Mouse (Mus musculus) limb, embryonic 12.5 days (tissue): Measurements from ENCODE around the gene Avl9. TPM values are rescaled to one million over a fixed set of nuclear protein-coding genes. Genes with fewer than 3 reads are reported as not detected.
A peak's percentile ranks its signal among the peaks of the same experiment; 100 is the strongest.

Experiments used
- ATAC-seq: fragments of 200-750 bp; cut with Nextera tagmentation; 2 replicates; pipeline ENCODE4 v1.8.0; 2017; ENCODE audit warnings: low read depth, moderate TSS enrichment; ENCODE audit not compliant: insufficient number of reproducible peaks, insufficient read depth, low FRiP score, low TSS enrichment
- H3K27ac ChIP-seq: fragments of 300-500 bp; sonication (generic); 2 replicates; pipeline ENCODE4 v1.5.1; 2016; ENCODE audit warnings: mild to moderate bottlenecking, moderate library complexity
- H3K27me3 ChIP-seq: fragments of 300-500 bp; sonication (generic); 2 replicates; pipeline ENCODE4 v1.6.1; 2016; ENCODE audit warnings: mild to moderate bottlenecking, moderate library complexity
- H3K36me3 ChIP-seq: fragments of 300-500 bp; sonication (generic); 2 replicates; pipeline ENCODE4 v1.6.1; 2016; ENCODE audit warnings: mild to moderate bottlenecking, moderate library complexity
- H3K4me1 ChIP-seq: fragments of 300-500 bp; sonication (generic); replicated peaks from 2 replicates; pipeline ENCODE4 v1.6.1; 2016
- H3K4me2 ChIP-seq: fragments of 300-500 bp; sonication (generic); 2 replicates; pipeline ENCODE4 v1.6.1; 2016; ENCODE audit warnings: mild to moderate bottlenecking, moderate library complexity
- H3K4me3 ChIP-seq: fragments of 300-500 bp; sonication (generic); replicated peaks from 2 replicates; pipeline ENCODE4 v1.5.1; 2016; ENCODE audit warnings: mild to moderate bottlenecking
- H3K9ac ChIP-seq: fragments of 300-500 bp; sonication (generic); replicated peaks from 2 replicates; pipeline ENCODE4 v1.6.1; 2016; ENCODE audit warnings: mild to moderate bottlenecking, moderate library complexity
- H3K9me3 ChIP-seq: fragments of 300-500 bp; sonication (generic); 2 replicates; pipeline ENCODE4 v1.6.1; 2016; ENCODE audit warnings: mild to moderate bottlenecking, moderate library complexity
- WGBS: fragments of 180-500 bp; shearing (Covaris S2); methylation state at CpG from one replicate; pipeline ENCODE4 v1.1.7; 2016; 5-methylcytosine and 5-hydroxymethylcytosine counted together
- polyA plus RNA-seq: library from polyadenylated mRNA; unstranded; fragments of >200 nt; fragmentation: Nextera tagmentation; extraction: Ambion mirVana; gene quantifications from 2 replicates; pipeline ENCODE4 v1.2.1, GENCODE M21; 2016

Avl9 gene
- polyA plus RNA-seq, 1 experiment from 2014 or later = 17.5 TPM

DNA sequence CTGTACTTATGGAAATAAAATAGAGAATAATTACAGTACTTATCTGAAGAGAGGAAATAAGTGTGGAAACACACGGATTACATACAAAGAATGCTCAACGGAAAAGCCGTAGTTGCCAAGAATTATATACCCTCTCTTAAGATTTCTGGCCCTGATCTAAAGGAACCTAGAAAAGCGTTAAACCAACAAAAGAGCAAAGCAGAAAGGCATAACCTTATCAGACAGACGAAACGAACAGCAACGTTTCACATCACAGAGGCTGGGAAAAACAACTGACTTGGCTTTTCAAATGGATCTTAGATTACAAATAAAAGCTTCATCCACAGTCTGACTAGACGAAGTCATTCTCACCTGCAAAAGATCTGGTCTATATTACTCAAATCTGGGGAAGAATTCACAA lies 81.5 kb downstream of the Avl9 start:
- no peak for ATAC-seq
- peak overlapping the region; percentile 95 for H3K9ac ChIP-seq
- H3K27me3 ChIP-seq = no peaks in the 10 kb centered on the region
- peaks cover 18% of the 10 kb centered on the region for H3K4me1 ChIP-seq
- WGBS = 12% methylated on average over 8 of the region's 8 CpGs
- no peaks in the 10 kb centered on the region for H3K9me3 ChIP-seq
- peak overlapping the region; percentile 81 for H3K4me2 ChIP-seq
- H3K36me3 ChIP-seq = peaks cover 6% of the 10 kb centered on the region; the same call in 1 of the 2 replicates
- peak overlapping the region; percentile 82 for H3K4me3 ChIP-seq
- peak overlapping the region; percentile 99 for H3K27ac ChIP-seq

DNA sequence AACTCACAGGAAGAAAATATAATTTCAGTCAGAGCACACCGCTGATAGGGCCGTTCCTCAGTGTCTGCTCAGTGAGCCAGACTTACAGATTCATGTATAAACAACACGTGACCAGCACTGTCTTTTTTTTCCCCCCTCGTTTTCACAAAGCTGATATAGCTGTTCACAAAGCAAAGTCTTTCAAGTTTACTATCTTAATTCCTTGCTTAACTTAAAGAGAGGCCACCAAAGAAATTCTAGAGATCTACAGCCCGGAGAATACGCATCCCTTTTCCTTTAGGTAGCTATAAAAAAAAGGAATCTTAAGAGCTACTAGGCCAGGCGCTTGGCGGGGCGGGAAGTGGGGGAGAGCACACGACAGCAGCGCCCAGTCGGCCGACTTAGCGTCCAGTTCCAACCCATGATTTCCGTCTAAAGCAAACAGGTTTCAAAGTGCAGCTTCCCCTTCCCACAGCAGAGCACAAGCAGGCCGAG lies 82.0 kb downstream of the Avl9 start:
- no peak; the same call in 1 of the 2 replicates for ATAC-seq
- H3K4me2 ChIP-seq = peak overlapping the region; percentile 81
- under 1% methylated on average over 16 of the region's 16 CpGs for WGBS

DNA sequence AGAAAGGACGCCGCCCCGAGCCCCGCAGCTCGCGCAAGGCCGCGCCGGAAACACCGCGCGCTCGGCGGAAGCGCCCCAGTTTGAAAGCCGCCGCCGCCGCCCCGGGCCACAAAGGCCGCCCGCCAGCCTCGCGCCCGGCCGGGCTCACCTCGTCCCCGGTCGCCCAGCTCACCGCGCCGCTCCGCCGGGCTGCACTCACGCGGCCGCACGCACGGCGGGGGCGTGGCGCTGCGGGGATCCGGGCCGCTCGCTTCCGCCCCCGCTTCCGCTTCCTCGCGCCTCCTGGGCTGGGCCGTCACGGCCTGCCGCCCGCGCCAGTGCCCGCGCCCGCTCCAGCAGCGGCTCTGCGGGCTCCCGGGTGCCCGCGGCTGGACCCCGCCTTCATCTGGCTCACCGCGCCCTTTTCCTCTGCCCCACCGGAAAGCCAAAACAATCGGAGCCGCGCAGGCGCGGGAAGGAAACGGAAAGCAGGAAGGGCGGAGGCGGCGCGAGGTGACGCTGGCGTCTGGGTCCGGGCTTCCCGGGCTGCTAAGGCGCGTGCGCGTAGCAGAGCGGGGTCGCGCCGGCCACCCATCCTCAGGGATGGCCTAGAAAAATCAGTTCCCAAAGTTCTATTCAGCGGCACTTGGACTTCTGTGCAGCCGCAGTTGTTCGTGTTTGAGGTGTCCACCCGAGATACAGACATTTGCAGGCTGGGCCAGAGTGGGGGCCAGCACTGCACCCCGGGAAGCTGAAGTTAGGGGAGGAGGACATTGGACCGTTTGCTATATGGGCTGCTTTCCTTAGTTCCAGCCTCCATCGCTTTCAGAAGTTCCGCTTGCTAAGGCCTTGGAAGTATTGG lies 82.8 kb downstream of the Avl9 start, which contains the start of gene Kbtbd2:
Gene Kbtbd2, minus strand, starts transcription at position 503 of the 841 bp plus-strand sequence.
- Histone ChIP-seq H3K9me3 (no peaks in the 10 kb centered on the region), H3K4me2 (peak within 1 kb of the TSS; percentile 81), H3K9ac (peak within 1 kb of the TSS; percentile 95), H3K4me3 (peak within 1 kb of the TSS; percentile 82), H3K27ac (peak within 1 kb of the TSS; percentile 99), H3K36me3 (no peaks in the 10 kb centered on the region), H3K27me3 (no peaks in the 10 kb centered on the region), H3K4me1 (peaks cover 18% of the 10 kb centered on the region)
- ATAC-seq = peak; percentile 92
- under 1% methylated on average over 97 of the region's 98 CpGs for WGBS

More for the DNA sequence above, 82.0 kb downstream of the Avl9 start:
- Histone ChIP-seq H3K36me3 (peaks cover 4% of the 10 kb centered on the region; the same call in 1 of the 2 replicates), H3K9me3 (no peaks in the 10 kb centered on the region), H3K4me3 (peak overlapping the region; percentile 82), H3K27me3 (no peaks in the 10 kb centered on the region), H3K9ac (peak overlapping the region; percentile 95), H3K4me1 (peaks cover 18% of the 10 kb centered on the region), H3K27ac (peak overlapping the region; percentile 99)

DNA sequence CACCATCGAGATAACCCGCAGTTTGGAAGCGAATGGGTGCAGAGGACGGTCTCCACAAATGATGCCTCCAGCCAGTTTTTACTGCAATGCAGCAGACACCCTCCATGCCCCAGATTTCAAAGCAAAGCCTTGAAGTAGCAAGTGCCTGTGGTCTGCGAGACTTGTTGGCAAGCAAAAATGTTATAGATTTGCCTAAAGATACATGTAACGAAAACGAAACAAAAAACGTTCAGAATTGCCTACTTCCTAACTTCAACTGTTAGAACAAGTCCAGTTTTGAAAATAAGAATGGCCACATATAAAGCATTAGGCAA lies 83.4 kb downstream of the Avl9 start:
- Histone ChIP-seq H3K36me3 (no peaks in the 10 kb centered on the region), H3K9ac (peak overlapping the region; percentile 95), H3K4me2 (peak overlapping the region; percentile 81), H3K9me3 (no peaks in the 10 kb centered on the region), H3K4me1 (peaks cover 18% of the 10 kb centered on the region), H3K27ac (peak overlapping the region; percentile 99), H3K4me3 (peak overlapping the region; percentile 82), H3K27me3 (no peaks in the 10 kb centered on the region)
- ATAC-seq = no peak
- WGBS = 19% methylated on average over 8 of the region's 8 CpGs

DNA sequence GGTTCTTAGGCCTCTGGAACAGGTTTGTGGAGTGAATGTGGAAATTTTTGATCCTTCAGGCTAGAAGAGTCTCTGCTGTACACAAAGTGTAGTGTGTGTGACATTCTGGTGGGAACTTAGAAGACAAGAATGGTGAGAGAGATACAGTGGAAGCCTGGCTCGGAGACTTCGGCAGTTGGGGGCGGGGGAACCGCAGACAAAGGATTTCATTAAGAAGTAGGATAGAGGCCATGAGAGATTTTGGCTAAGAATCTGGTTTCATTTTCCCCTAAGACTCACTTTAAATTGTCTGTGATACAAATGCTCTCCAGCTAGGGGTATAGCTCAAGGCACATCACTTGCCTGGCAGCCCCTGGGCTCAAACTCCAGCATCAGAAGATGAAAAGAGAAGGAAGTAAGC lies 90.3 kb downstream of the Avl9 start:
- ATAC-seq = no peak
- 90% methylated on average over 4 of the region's 4 CpGs for WGBS
- Histone ChIP-seq H3K27ac (no peak overlapping the region), H3K36me3 (no peaks in the 10 kb centered on the region), H3K9ac (no peak overlapping the region), H3K27me3 (no peaks in the 10 kb centered on the region), H3K4me1 (no peaks in the 10 kb centered on the region), H3K9me3 (no peaks in the 10 kb centered on the region), H3K4me3 (no peak overlapping the region), H3K4me2 (no peak overlapping the region)

DNA sequence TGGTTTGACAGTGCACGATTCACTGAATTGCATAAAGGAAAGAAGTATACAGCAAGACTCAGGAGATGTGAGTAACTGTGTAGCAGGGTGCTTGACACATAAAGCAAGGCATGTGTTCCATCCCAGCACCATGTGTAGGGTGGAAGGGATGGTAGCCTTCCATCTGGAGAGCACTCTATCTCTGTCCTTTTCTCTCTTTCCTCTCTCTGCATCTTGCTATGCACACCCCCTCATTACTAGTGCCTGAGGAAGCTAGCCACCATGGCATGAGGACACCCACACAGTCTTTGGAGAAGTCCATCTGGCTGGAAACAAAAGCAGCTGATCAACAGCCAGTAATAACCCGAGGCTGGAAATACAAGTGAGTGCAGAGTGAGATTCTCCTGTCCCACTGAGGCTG lies 91.5 kb downstream of the Avl9 start:
- WGBS = 70% methylated on average over 2 of the region's 2 CpGs

DNA sequence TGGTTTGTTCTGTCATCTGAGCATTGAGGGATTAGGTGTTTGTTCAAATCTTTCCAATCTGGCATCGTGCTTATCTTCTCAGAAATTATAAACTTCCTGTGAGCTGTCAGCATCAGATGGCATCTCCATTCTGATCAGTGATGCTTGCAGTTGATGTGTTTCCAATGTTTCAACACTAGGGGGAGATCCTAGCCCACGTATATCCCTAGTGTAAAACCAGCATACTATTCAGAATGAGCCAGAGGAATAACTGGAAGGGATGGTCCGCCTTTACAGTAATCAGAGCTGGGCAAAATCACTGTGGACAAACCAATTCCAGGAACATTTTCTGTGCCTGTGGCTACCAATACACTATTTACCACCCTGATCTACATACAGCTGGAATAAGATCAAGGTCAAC lies 94.0 kb downstream of the Avl9 start:
- Histone ChIP-seq H3K27ac (no peak overlapping the region), H3K27me3 (no peaks in the 10 kb centered on the region), H3K4me3 (no peak overlapping the region), H3K9me3 (no peaks in the 10 kb centered on the region), H3K9ac (no peak overlapping the region), H3K36me3 (no peaks in the 10 kb centered on the region), H3K4me1 (no peaks in the 10 kb centered on the region), H3K4me2 (no peak overlapping the region)
- 14% methylated on average over 3 of the region's 3 CpGs for WGBS
- ATAC-seq = peak; percentile 66; the same call in 1 of the 2 replicates

More for the DNA sequence above, 91.5 kb downstream of the Avl9 start:
- Histone ChIP-seq H3K4me1 (no peaks in the 10 kb centered on the region), H3K4me2 (no peak overlapping the region), H3K9ac (no peak overlapping the region), H3K27ac (no peak overlapping the region), H3K4me3 (no peak overlapping the region), H3K9me3 (no peaks in the 10 kb centered on the region), H3K27me3 (no peaks in the 10 kb centered on the region), H3K36me3 (no peaks in the 10 kb centered on the region)
- ATAC-seq = no peak

Other genes with a start within 250 kb of the Avl9 start
- 3.3 and 4.1 TPM in 2 replicates for gene Pde1c, start 145.8 kb upstream of the Avl9 start, polyA plus RNA-seq
- gene Lsm5, start 10.2 kb upstream of the Avl9 start, polyA plus RNA-seq = 194 and 224 TPM in 2 replicates
- 43.1 and 45.7 TPM in 2 replicates for gene Kbtbd2, start 82.9 kb downstream of the Avl9 start, polyA plus RNA-seq
- gene Fkbp9, start 117.2 kb downstream of the Avl9 start, polyA plus RNA-seq = 100 and 113 TPM in 2 replicates
- gene Nt5c3, start 209.0 kb downstream of the Avl9 start, polyA plus RNA-seq = 68.0 and 68.3 TPM in 2 replicates
- 0.23 and 0.40 TPM in 2 replicates for gene Vmn1r4, start 209.1 kb downstream of the Avl9 start, polyA plus RNA-seq